Mouse (Mus musculus): ENCODE data around the gene Vwce. TPM values are rescaled to one million over a fixed set of nuclear protein-coding genes. Genes with fewer than 3 reads are reported as not detected.

The Vwce gene
- polyA plus RNA-seq, 1 experiment from 2014 or later, result 0.83 TPM

DNA sequence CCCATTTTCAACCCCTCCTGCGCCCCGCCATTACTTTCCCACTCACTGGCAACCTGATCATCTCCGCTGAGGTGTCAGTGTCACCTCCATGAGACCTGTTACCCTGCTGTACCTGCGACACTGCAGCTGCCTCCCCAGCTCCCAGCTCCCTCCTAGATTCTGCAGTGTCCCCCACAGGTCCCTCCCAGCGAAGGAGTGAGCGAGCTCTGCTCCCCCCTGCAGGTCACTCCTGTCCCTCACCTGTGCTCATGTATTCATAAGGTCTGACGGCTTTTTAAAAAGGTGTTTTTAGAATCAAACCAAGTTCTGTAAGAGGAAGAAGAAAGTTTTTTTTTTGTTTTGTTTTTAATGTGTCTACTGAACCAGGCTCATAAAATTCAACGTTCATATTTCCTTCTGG, 68.1 kb downstream of the Vwce start:
- H3K27ac ChIP-seq (replicated peaks; ENCODE audit: low read depth, low read length), result no peak overlapping the region
- no peaks in the 10 kb centered on the region for H3K9me3 ChIP-seq (ENCODE audit: control insufficient read depth, low read length)
- H3K4me3 ChIP-seq (replicated peaks; ENCODE audit: low read depth, low read length), result no peak overlapping the region
- peaks cover 6% of the 10 kb centered on the region for H3K36me3 ChIP-seq (ENCODE audit: control insufficient read depth, insufficient read depth, low read length)
- peaks cover 27% of the 10 kb centered on the region for H3K4me1 ChIP-seq (ENCODE audit: control insufficient read depth, insufficient read depth, low read length)
- no peak for ATAC-seq (ENCODE audit: low FRiP score, low TSS enrichment)
- no peaks in the 10 kb centered on the region for H3K27me3 ChIP-seq (ENCODE audit: control insufficient read depth, insufficient read depth, low read length)
- H3K9ac ChIP-seq (replicated peaks; ENCODE audit: low read length), result no peak overlapping the region
- 87% methylated on average over 8 of the region's 8 CpGs for WGBS
- no peak for DNase-seq
- no peak overlapping the region for H3K4me2 ChIP-seq (ENCODE audit: low read length)

DNA sequence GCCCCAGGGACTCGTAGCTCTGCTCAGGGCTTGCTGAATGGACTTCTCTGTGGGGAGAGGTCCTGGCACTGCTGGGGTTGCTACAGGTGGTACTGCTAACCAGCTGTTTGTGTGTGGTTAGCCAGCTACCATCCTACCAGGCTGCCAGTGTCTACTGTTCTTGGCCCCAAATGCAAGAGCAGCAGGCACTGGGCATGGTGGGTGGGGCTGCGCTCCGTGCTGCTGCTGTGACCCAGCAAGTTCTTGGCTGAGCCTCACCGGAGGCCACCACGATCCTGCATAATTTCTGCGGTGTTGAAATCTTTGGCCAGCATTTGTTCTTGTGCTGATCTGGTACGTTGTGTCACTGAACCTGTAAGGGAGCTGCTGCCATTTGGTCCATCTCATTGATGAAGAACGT, 69.5 kb downstream of the Vwce start:
- no peak overlapping the region for H3K4me2 ChIP-seq (ENCODE audit: low read length)
- H3K4me1 ChIP-seq (ENCODE audit: control insufficient read depth, insufficient read depth, low read length), result peaks cover 27% of the 10 kb centered on the region
- H3K36me3 ChIP-seq (ENCODE audit: control insufficient read depth, insufficient read depth, low read length), result peaks cover 12% of the 10 kb centered on the region
- H3K9me3 ChIP-seq (ENCODE audit: control insufficient read depth, low read length), result no peaks in the 10 kb centered on the region
- DNase-seq (no peak), ATAC-seq (ENCODE audit: low FRiP score, low TSS enrichment) (no peak)
- no peaks in the 10 kb centered on the region for H3K27me3 ChIP-seq (ENCODE audit: control insufficient read depth, insufficient read depth, low read length)
- H3K9ac ChIP-seq (replicated peaks; ENCODE audit: low read length), result no peak overlapping the region
- no peak overlapping the region for H3K27ac ChIP-seq (replicated peaks; ENCODE audit: low read depth, low read length)
- no peak overlapping the region for H3K4me3 ChIP-seq (replicated peaks; ENCODE audit: low read depth, low read length)
- WGBS, result 88% methylated on average over 8 of the region's 8 CpGs

DNA sequence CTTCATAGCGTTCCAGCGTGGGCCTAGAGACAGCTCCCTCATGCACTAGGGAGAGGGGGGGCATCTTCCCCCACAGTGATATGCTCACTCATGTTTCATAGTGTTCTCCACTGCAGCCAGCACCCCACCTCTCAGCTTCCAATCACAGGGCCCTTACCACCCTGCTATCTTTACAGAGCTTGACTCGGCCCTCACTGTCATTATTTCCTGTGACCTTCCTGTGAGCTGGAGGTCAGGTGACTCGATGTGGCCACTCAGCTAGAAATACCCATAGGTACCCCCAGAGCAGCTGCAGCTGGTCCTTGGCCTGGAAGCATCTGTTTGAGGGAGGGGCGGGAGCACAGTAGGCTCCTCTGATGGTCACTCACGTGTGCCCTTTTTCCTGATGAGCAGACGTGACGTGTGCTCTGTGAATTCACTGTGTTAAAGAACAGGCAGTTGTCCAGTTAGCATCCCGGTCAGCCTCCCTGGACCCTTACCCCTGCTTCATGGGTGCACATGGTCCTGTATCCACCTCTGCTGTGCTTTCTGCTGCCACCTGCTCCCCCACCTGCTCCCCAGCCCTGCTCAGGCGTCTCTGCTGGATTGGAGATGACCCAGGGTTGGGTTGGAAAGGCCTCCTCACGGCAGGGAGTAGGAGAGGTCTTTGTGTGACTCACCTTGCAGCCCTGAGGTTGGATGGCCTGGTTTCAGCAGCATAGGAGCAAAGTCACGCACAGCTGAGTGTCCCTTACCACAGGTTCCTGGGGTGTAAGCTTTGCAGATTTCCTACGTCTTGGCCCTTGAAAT, 73.3 kb downstream of the Vwce start:
- WGBS, result 81% methylated on average over 13 of the region's 13 CpGs

DNA sequence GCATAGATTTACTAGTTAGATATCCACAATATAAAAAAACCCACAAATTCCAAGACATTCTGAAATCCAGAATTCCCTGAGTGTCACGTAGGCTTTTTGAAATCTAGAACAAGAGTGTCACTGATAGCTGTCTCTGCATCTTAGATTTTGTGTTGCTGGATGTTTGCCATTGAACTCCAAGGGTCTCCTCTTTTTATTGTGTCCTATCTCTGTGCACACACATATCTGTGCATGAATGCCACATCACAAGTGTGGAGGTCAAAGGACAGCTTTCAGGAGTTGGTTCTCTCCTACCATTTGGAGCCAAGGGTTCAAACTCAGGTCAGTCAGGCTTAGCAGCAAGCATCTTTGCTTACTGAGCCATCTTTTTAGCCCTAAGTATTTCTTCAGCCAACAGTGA, 73.9 kb downstream of the Vwce start:
- Histone ChIP-seq H3K9ac (replicated peaks; ENCODE audit: low read length) (no peak overlapping the region), H3K4me3 (replicated peaks; ENCODE audit: low read depth, low read length) (no peak overlapping the region), H3K4me2 (ENCODE audit: low read length) (no peak overlapping the region), H3K9me3 (ENCODE audit: control insufficient read depth, low read length) (no peaks in the 10 kb centered on the region), H3K27me3 (ENCODE audit: control insufficient read depth, insufficient read depth, low read length) (no peaks in the 10 kb centered on the region), H3K4me1 (ENCODE audit: control insufficient read depth, insufficient read depth, low read length) (peaks cover 9% of the 10 kb centered on the region), H3K27ac (replicated peaks; ENCODE audit: low read depth, low read length) (no peak overlapping the region), H3K36me3 (ENCODE audit: control insufficient read depth, insufficient read depth, low read length) (peaks cover 39% of the 10 kb centered on the region)
- DNase-seq (no peak), ATAC-seq (ENCODE audit: low FRiP score, low TSS enrichment) (no peak)
- 91% methylated on average over 1 of the region's 1 CpGs for WGBS

More for the DNA sequence above, 73.3 kb downstream of the Vwce start:
- no peak overlapping the region for H3K27ac ChIP-seq (replicated peaks; ENCODE audit: low read depth, low read length)
- ATAC-seq (ENCODE audit: low FRiP score, low TSS enrichment) (no peak), DNase-seq (no peak)
- no peaks in the 10 kb centered on the region for H3K9me3 ChIP-seq (ENCODE audit: control insufficient read depth, low read length)
- no peak overlapping the region for H3K4me2 ChIP-seq (ENCODE audit: low read length)
- H3K36me3 ChIP-seq (ENCODE audit: control insufficient read depth, insufficient read depth, low read length), result peaks cover 33% of the 10 kb centered on the region
- no peak overlapping the region for H3K4me3 ChIP-seq (replicated peaks; ENCODE audit: low read depth, low read length)
- H3K27me3 ChIP-seq (ENCODE audit: control insufficient read depth, insufficient read depth, low read length), result no peaks in the 10 kb centered on the region
- H3K9ac ChIP-seq (replicated peaks; ENCODE audit: low read length), result no peak overlapping the region
- peaks cover 9% of the 10 kb centered on the region for H3K4me1 ChIP-seq (ENCODE audit: control insufficient read depth, insufficient read depth, low read length)

DNA sequence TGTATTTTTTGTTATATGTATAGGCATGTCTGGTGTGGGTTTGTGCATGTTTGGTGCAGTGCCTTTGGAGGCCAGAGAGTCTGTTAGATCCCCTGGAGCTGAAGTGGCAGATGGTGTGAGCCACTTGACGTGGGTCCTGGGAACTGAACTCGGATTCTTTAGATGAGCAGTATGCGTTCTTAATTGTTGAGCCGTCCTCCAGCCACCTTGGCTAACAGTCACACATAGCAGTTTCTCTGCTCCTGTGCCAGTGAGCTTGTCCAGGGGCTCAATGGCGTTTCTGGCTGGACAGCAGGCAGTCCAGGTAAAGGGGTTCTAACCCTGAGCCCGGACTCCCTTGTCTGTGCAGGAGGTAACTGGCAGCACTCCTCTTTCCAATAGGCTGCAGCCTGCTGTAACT, 74.9 kb downstream of the Vwce start:
- H3K27me3 ChIP-seq (ENCODE audit: control insufficient read depth, insufficient read depth, low read length), result no peaks in the 10 kb centered on the region
- H3K9ac ChIP-seq (replicated peaks; ENCODE audit: low read length), result no peak overlapping the region
- peaks cover 9% of the 10 kb centered on the region for H3K4me1 ChIP-seq (ENCODE audit: control insufficient read depth, insufficient read depth, low read length)
- H3K36me3 ChIP-seq (ENCODE audit: control insufficient read depth, insufficient read depth, low read length), result peaks cover 49% of the 10 kb centered on the region
- no peak overlapping the region for H3K4me2 ChIP-seq (ENCODE audit: low read length)
- peak overlapping the region; percentile 85 for H3K27ac ChIP-seq (replicated peaks; ENCODE audit: low read depth, low read length)
- no peaks in the 10 kb centered on the region for H3K9me3 ChIP-seq (ENCODE audit: control insufficient read depth, low read length)
- DNase-seq, result no peak
- ATAC-seq (ENCODE audit: low FRiP score, low TSS enrichment), result no peak
- H3K4me3 ChIP-seq (replicated peaks; ENCODE audit: low read depth, low read length), result no peak overlapping the region
- 76% methylated on average over 6 of the region's 6 CpGs for WGBS

GRCm38 (mm10) chr19:10709360-10710087, 75.5 kb downstream of the Vwce start:
- peaks cover 53% of the 10 kb centered on the region for H3K36me3 ChIP-seq (ENCODE audit: control insufficient read depth, insufficient read depth, low read length)
- 19% methylated on average over 8 of the region's 8 CpGs for WGBS

DNA sequence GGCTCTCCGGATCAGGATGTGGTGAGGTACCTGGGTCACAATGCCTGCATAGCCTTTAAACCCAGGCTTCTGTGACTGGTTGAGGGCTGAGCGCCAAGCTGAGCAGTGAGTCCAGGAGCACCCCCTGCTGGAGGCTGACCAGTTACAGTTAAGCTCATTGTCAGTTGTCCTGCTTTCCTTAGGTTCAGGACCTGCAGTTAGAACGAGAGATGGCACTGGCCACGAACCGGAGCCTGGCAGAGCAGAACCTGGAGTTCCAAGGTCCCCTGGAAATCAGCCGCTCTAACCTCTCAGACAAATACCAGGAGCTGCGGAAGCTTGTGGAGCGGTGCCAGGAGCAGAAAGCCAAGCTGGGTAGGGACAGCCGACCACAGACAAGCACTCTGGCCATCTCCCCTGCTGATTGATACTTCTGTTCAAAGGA, 76.1 kb downstream of the Vwce start:
- H3K9ac ChIP-seq (replicated peaks; ENCODE audit: low read length), result no peak overlapping the region
- peaks cover 13% of the 10 kb centered on the region for H3K4me1 ChIP-seq (ENCODE audit: control insufficient read depth, insufficient read depth, low read length)
- peaks cover 53% of the 10 kb centered on the region for H3K36me3 ChIP-seq (ENCODE audit: control insufficient read depth, insufficient read depth, low read length)
- no peaks in the 10 kb centered on the region for H3K27me3 ChIP-seq (ENCODE audit: control insufficient read depth, insufficient read depth, low read length)
- DNase-seq (peak; percentile 77), ATAC-seq (ENCODE audit: low FRiP score, low TSS enrichment) (peak; percentile 51)
- H3K27ac ChIP-seq (replicated peaks; ENCODE audit: low read depth, low read length), result peak overlapping the region; percentile 85
- no peak overlapping the region for H3K4me3 ChIP-seq (replicated peaks; ENCODE audit: low read depth, low read length)
- no peak overlapping the region for H3K4me2 ChIP-seq (ENCODE audit: low read length)
- H3K9me3 ChIP-seq (ENCODE audit: control insufficient read depth, low read length), result no peaks in the 10 kb centered on the region
- 65% methylated on average over 9 of the region's 9 CpGs for WGBS

More at GRCm38 (mm10) chr19:10709360-10710087, 75.5 kb downstream of the Vwce start:
- no peaks in the 10 kb centered on the region for H3K9me3 ChIP-seq (ENCODE audit: control insufficient read depth, low read length)
- H3K4me3 ChIP-seq (replicated peaks; ENCODE audit: low read depth, low read length), result no peak overlapping the region
- no peak overlapping the region for H3K9ac ChIP-seq (replicated peaks; ENCODE audit: low read length)
- no peaks in the 10 kb centered on the region for H3K27me3 ChIP-seq (ENCODE audit: control insufficient read depth, insufficient read depth, low read length)
- no peak overlapping the region for H3K4me2 ChIP-seq (ENCODE audit: low read length)
- H3K27ac ChIP-seq (replicated peaks; ENCODE audit: low read depth, low read length), result peak overlapping the region; percentile 85
- H3K4me1 ChIP-seq (ENCODE audit: control insufficient read depth, insufficient read depth, low read length), result peaks cover 13% of the 10 kb centered on the region
- DNase-seq (peak; percentile 95), ATAC-seq (ENCODE audit: low FRiP score, low TSS enrichment) (peak; percentile 77)

DNA sequence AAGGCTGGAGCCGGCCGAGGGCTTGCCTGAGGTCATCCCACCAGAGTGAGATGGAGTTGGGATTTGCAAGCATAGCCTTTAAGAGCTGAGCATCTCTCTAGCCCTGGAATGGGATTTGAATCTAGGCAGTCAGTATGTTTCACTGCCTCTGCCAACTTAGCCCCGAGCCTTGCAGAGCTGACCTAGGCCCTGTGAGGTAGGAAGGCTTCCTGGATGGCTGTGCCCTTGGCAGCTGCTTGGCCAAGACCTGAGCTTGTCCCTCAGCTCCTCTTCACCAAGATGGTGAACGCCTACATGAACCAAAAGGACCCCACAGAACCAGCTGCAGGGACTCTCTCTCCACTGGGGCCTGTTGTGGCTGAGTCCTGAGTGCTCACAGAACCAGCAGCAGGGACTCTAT, 76.7 kb downstream of the Vwce start:
- no peak overlapping the region for H3K9ac ChIP-seq (replicated peaks; ENCODE audit: low read length)
- no peaks in the 10 kb centered on the region for H3K27me3 ChIP-seq (ENCODE audit: control insufficient read depth, insufficient read depth, low read length)
- H3K9me3 ChIP-seq (ENCODE audit: control insufficient read depth, low read length), result no peaks in the 10 kb centered on the region
- ATAC-seq (ENCODE audit: low FRiP score, low TSS enrichment) (no peak), DNase-seq (no peak)
- H3K36me3 ChIP-seq (ENCODE audit: control insufficient read depth, insufficient read depth, low read length), result peaks cover 53% of the 10 kb centered on the region
- WGBS, result 92% methylated on average over 4 of the region's 4 CpGs
- peaks cover 13% of the 10 kb centered on the region for H3K4me1 ChIP-seq (ENCODE audit: control insufficient read depth, insufficient read depth, low read length)
- peak overlapping the region; percentile 32 for H3K27ac ChIP-seq (replicated peaks; ENCODE audit: low read depth, low read length)
- no peak overlapping the region for H3K4me3 ChIP-seq (replicated peaks; ENCODE audit: low read depth, low read length)
- no peak overlapping the region for H3K4me2 ChIP-seq (ENCODE audit: low read length)

Measured in midbrain, embryonic 14.5 days (tissue).